Comparison of ENCODE assay signal across 9 mouse cellular contexts in the genomic region with DNA sequence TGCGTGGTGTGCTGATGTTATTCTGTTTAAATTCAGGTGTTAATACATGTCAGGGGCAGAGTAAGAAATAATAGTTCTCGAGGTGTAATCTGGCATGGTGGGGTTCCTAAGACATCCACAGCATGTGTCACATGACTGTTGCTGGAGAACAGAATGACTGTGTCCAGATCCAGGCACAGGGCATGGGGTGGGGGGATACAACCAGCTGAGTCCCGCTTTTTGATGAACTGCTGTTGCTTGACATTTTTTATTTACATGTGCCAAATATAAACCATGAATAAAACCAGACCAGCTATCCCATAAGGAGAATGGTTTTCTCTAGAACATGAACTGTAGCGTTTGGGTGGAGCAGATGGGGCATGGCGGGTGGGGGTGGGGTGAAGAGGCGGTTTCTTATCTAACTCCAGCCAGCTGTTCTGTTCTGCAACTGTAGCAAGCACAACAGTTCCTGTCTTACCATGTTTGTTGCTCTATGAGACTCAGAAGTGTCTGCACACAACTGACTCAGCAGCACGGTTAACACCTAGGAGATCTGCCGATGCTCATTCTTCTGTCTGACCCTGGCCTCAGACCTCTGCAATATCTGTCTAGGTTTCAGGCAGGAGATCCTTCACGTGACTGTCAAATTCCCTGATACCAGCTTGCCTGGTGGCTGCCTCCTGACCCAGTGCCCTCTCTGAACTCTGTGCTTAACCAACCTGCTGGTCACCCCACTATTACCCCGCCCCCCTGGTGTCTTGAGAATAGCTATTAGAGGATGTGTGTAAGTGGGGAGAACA. TPM values are rescaled to one million over a fixed set of nuclear protein-coding genes. Genes with fewer than 3 reads are reported as not detected.
DNase-seq lines count a peak whose midpoint lies in the region; ATAC-seq and TF ChIP-seq lines count a peak whose summit lies in the region.
"Had no signal": no experiment of that assay in that cellular context is flagged by ENCODE, and none has a peak within 500 bp of the region (broad histone marks: within the 10 kb centered on the region; RNA-seq: fewer than 3 reads in every experiment).

No protein-coding gene starts in this region.

- H3K9ac ChIP-seq in hindbrain, embryonic 13.5 days, result no peak overlapping the region
- no peak overlapping the region for H3K9ac ChIP-seq in hindbrain, postnatal 0 days (replicated peaks; ENCODE audit: low read length)
- H3K9ac ChIP-seq: embryonic facial prominence, embryonic 15.5 days had no signal

- peaks cover 4% of the 10 kb centered on the region; the same call in 1 of the 2 replicates for H3K27me3 ChIP-seq in hindbrain, embryonic 13.5 days
- H3K27me3 ChIP-seq in hindbrain, postnatal 0 days (ENCODE audit: insufficient read depth, low read length), result no peaks in the 10 kb centered on the region
- H3K27me3 ChIP-seq: embryonic facial prominence, embryonic 15.5 days had no signal

- H3K4me3 ChIP-seq in hindbrain, embryonic 13.5 days, result no peak overlapping the region
- no peak overlapping the region for H3K4me3 ChIP-seq in hindbrain, postnatal 0 days (ENCODE audit: low read length)
- H3K4me3 ChIP-seq: embryonic facial prominence, embryonic 15.5 days had no signal

- H3K4me2 ChIP-seq in hindbrain, embryonic 13.5 days, result no peak overlapping the region
- no peak overlapping the region for H3K4me2 ChIP-seq in hindbrain, postnatal 0 days (ENCODE audit: low read depth, low read length)
- H3K4me2 ChIP-seq: embryonic facial prominence, embryonic 15.5 days had no signal

- WGBS in hindbrain, embryonic 13.5 days, result 60% methylated on average over 10 of the region's 10 CpGs
- 56% methylated on average over 10 of the region's 10 CpGs for WGBS in hindbrain, postnatal 0 days

- H3K9me3 ChIP-seq in hindbrain, embryonic 13.5 days, result no peaks in the 10 kb centered on the region
- no peaks in the 10 kb centered on the region for H3K9me3 ChIP-seq in hindbrain, postnatal 0 days (ENCODE audit: low read length)
- H3K9me3 ChIP-seq: embryonic facial prominence, embryonic 15.5 days had no signal

- ATAC-seq in hindbrain, embryonic 13.5 days (ENCODE audit: low FRiP score), result 0 out of 2 replicates have a peak, but pooled peaks have one; percentile 26
- no peak; the same call in 1 of the 2 replicates for ATAC-seq in hindbrain, postnatal 0 days

- no peaks in the 10 kb centered on the region for H3K36me3 ChIP-seq in hindbrain, embryonic 13.5 days
- no peaks in the 10 kb centered on the region for H3K36me3 ChIP-seq in hindbrain, postnatal 0 days (ENCODE audit: insufficient read depth, low read length)
- H3K36me3 ChIP-seq: embryonic facial prominence, embryonic 15.5 days had no signal

- peaks cover 13% of the 10 kb centered on the region; the same call in 1 of the 2 replicates for H3K4me1 ChIP-seq in hindbrain, embryonic 13.5 days (replicated peaks)
- H3K4me1 ChIP-seq in hindbrain, postnatal 0 days (ENCODE audit: insufficient read depth, low read length), result no peaks in the 10 kb centered on the region

- no peak for TF ChIP-seq CTCF in hindbrain, postnatal 0 days (IDR thresholded peaks at IDR 0.05; ENCODE audit: low read depth)

- no peak overlapping the region for H3K27ac ChIP-seq in hindbrain, embryonic 13.5 days
- no peak overlapping the region for H3K27ac ChIP-seq in hindbrain, postnatal 0 days
- H3K27ac ChIP-seq: embryonic facial prominence, embryonic 15.5 days had no signal

- no peak for DNase-seq in hindbrain, postnatal 0 days (ENCODE audit: low spot score)
- peak; percentile 86 for DNase-seq in c-Kit-positive CD71-positive TER-119-negative erythroid progenitor cells, embryonic 14.5 days (ENCODE audit: low read depth)
- DNase-seq in kidney, postnatal 25 days, result peak; percentile 71 to 78
- peak; percentile 63 to 80 for DNase-seq in spleen, postnatal 4 days (ENCODE audit: low spot score in 2 of 2)
- no peak for DNase-seq in cerebellum, postnatal 14 days
- DNase-seq in layer of hippocampus, adult 11-12 months (ENCODE audit: low spot score), result no peak
- DNase-seq in gastrocnemius, adult 8-10 months (ENCODE audit: low spot score in 2 of 2), result no peak

RNA-seq across cellular contexts. Expression of gene Cldn10, which starts 8.4 kb away (rescaled TPM):
- 0.65 and 1.5 TPM in 2 replicates for polyA plus RNA-seq in hindbrain, embryonic 13.5 days (2015; fragmentation: Nextera tagmentation; extraction: Ambion mirVana)
- total RNA-seq in hindbrain, postnatal 0 days (2014; rRNA removed), result 10.0 and 11.7 TPM in 2 replicates
- 27.4 and 31.1 TPM in 2 replicates for polyA plus RNA-seq in hindbrain, postnatal 0 days (2015; fragmentation: Nextera tagmentation; extraction: Ambion mirVana)
- total RNA-seq in gastrocnemius, adult 8-10 months (2022), result not detected

Comparison
In these comparisons a context has a peak if more than half of its experiments do, and no peak if none do; other contexts are left out.
1. DNase-seq: peak in c-Kit-positive CD71-positive TER-119-negative erythroid progenitor cells, embryonic 14.5 days (single experiment), kidney, postnatal 25 days (2 of 2) and spleen, postnatal 4 days (2 of 2); none in hindbrain, postnatal 0 days (single experiment), cerebellum, postnatal 14 days (0 of 2), layer of hippocampus, adult 11-12 months (single experiment) and gastrocnemius, adult 8-10 months (0 of 2).
2. RNA of gene Cldn10, which starts 8.4 kb away (total RNA-seq): 10.0 to 11.7 TPM in hindbrain, postnatal 0 days; not detected in gastrocnemius, adult 8-10 months; every median in the first group is over 10 times any median in the second.